Mouse (Mus musculus) adrenal gland, adult (tissue): ENCODE measurements at regions not wholly inside any gene's neighbourhood (a gene's known extent, or its start where the extent isn't known, plus 50 kb on each side); places are given as distances from the start of the nearest gene placed in this dataset.

ENCODE experiments used
- DNase-seq, 2 experiments: peaks; one replicate each; pipeline ENCODE4 v3.0.0; 2022 to 2023; ENCODE audit warnings: low spot score in 1 of 2; ENCODE audit not compliant: inconsistent age in 2 of 2

DNA sequence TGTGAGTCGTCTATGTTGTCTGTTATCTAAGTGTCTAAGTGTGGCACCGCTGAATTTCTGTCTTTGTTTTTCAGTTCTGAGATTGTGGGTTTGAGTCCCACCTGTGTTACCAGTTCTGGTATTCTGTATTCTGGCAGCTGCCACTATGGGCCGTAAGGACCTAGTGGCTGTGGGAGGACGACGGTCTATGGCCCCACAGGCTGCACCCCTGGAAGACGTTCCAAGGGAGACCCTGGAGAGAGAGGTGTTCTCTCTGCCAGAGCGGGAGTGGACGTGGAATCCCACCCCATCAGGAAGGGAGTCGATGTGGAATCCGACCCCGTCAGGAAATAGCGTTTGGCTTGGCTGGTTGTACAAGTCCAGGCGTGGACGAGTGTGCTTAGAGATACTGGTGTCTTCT, 53.2 kb upstream of the Btbd35f2 start:
- DNase-seq: peak; percentile 9 to 40
